Mouse (Mus musculus) spleen, adult 2 months (tissue): Measurements from ENCODE around the gene Wdr89. TPM values are rescaled to one million over a fixed set of nuclear protein-coding genes. Genes with fewer than 3 reads are reported as not detected.
"Not testable (repeated sequence)": the region's sequence is repeated elsewhere in the genome, so short reads cannot be mapped to it uniquely, and the experiment has no call there.

ENCODE experiments used
- DNase-seq, 2 experiments: peaks; one replicate each; pipeline versions ENCODE4 v3.0.0 to v3.0.0-alpha.2; 2012 to 2021; ENCODE audit warnings: low spot score in 2 of 2, low read depth in 1 of 2
- H3K27ac ChIP-seq: fragments of 200-500 bp; 2 replicates; pipeline ENCODE4 v1.5.1; 2012; ENCODE audit warnings: low read length, inconsistent platforms; ENCODE audit not compliant: insufficient read depth
- H3K27me3 ChIP-seq: fragments of 200-500 bp; 2 replicates; pipeline ENCODE4 v1.6.1; 2012; ENCODE audit warnings: mild to moderate bottlenecking, moderate library complexity, low read length, inconsistent platforms; ENCODE audit not compliant: control insufficient read depth, insufficient read depth
- H3K36me3 ChIP-seq: fragments of 200-500 bp; 2 replicates; pipeline ENCODE4 v1.6.1; 2012; ENCODE audit warnings: mild to moderate bottlenecking, low read length, inconsistent platforms; ENCODE audit not compliant: control insufficient read depth, insufficient read depth
- H3K4me1 ChIP-seq: fragments of 200-500 bp; 2 replicates; pipeline ENCODE4 v1.6.1; 2011; ENCODE audit warnings: inconsistent platforms; ENCODE audit not compliant: control insufficient read depth, insufficient read depth, insufficient read length
- H3K4me3 ChIP-seq: fragments of 200-500 bp; 2 replicates; pipeline ENCODE4 v1.5.1; 2011; ENCODE audit warnings: mild to moderate bottlenecking, inconsistent platforms; ENCODE audit not compliant: insufficient read depth, insufficient read length; ENCODE audit errors: extremely low read depth
- CTCF ChIP-seq: fragments of 200-500 bp; IDR thresholded peaks from 2 replicates; pipeline ENCODE4 v1.5.1; 2011; ENCODE audit warnings: mild to moderate bottlenecking, inconsistent platforms; ENCODE audit not compliant: insufficient read depth, insufficient read length, insufficient replicate concordance; ENCODE audit errors: extremely low read depth
- POLR2A ChIP-seq: fragments of 200-500 bp; IDR thresholded peaks from 2 replicates; pipeline ENCODE4 v1.6.1; 2011; ENCODE audit warnings: low read depth, low read length, inconsistent platforms
- WGBS: fragments of 180-500 bp; shearing (Covaris S2); methylation state at CpG from one replicate; pipeline ENCODE4 v1.1.7; 2018; 5-methylcytosine and 5-hydroxymethylcytosine counted together
- polyA plus RNA-seq: library from polyadenylated mRNA; depleted of rRNA; stranded (reverse); fragments of >200 nt; gene quantifications from 2 replicates; pipeline ENCODE4 v1.2.3, GENCODE M21; 2012

Wdr89 gene
- polyA plus RNA-seq, 1 experiment = 4.0 TPM

DNA sequence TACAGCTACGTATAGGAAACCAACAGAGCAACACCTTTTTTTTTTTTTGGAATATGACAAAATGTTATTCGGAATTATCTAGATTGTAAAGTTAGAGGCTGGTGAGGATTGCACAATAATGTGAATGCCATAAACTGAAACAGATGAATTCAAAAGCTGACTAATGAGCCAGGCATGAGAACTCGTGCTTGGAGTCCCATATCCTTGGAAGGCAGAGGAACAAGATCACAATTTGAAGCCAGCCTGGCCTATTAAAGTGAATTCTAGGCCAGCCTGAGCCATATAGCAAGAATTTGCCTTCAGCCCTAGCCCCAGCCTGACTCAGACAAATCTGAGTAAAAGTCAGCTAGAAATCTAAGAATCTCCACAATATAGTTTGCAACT is 33.4 kb upstream of the Wdr89 start:
- 88% methylated on average over 3 of the region's 3 CpGs for WGBS
- no peak for DNase-seq
- no peak for TF ChIP-seq POLR2A
- no peak for TF ChIP-seq CTCF

GRCm38 (mm10) chr12:75702084-75702738 is 32.9 kb upstream of the Wdr89 start:
- Histone ChIP-seq H3K4me3 (no peak overlapping the region), H3K27ac (no peak overlapping the region), H3K27me3 (no peaks in the 10 kb centered on the region), H3K4me1 (no peaks in the 10 kb centered on the region), H3K36me3 (no peaks in the 10 kb centered on the region)
- no peak for TF ChIP-seq POLR2A
- DNase-seq = no peak
- 83% methylated on average over 14 of the region's 14 CpGs for WGBS

More for the DNA sequence above, 33.4 kb upstream of the Wdr89 start:
- no peaks in the 10 kb centered on the region for H3K36me3 ChIP-seq
- H3K27me3 ChIP-seq = no peaks in the 10 kb centered on the region
- H3K27ac ChIP-seq = no peak overlapping the region
- no peaks in the 10 kb centered on the region for H3K4me1 ChIP-seq
- no peak overlapping the region for H3K4me3 ChIP-seq

DNA sequence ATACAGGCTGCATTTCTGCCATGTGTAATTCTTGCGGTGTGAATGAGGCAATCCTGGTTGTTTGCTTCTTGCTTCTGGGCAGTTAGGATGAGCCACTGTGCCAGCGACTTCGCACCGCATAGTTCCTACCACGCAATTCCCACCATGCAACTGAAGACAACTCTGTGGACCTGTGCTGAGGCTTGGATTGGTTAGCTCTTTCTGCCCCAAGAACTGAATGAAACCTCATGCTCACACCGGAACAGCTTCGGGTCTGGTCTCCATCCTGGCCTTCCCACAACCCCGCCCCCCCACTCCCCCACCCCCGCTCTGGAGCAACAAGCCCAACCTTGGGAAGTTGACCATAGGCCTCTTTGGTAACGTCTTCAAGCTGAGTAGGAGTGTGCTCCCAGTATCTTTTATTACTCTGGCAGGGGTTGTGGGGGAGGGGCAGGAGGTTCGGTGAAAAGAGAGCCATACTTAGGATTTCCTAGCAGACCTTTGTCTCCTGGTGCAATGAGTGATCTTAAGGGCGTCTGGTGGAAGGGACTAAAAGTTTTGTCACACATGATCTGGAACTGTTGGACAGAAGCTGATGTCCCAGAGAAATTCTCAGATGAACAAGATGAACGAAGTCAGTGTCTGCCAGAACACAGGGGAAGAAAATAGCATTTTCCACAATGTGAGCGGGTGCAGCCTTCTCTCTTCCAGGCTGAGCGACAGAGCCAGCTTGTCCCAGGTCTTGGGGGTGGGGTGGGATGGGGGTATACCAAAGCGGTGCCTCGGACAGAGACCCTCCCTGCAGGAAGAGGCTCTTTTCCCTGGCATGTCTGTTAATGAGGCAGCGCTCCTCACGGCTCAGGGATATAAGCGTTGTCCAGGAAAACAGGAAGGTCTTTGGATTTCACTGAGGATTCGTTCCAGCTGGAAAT is 32.1 kb upstream of the Wdr89 start:
- no peaks in the 10 kb centered on the region for H3K4me1 ChIP-seq
- no peaks in the 10 kb centered on the region for H3K27me3 ChIP-seq
- no peak overlapping the region for H3K4me3 ChIP-seq
- TF ChIP-seq POLR2A (no peak), CTCF (no peak)
- DNase-seq = no peak
- H3K36me3 ChIP-seq = no peaks in the 10 kb centered on the region
- H3K27ac ChIP-seq = no peak overlapping the region
- WGBS = 65% methylated on average over 21 of the region's 21 CpGs

- H3K4me3 ChIP-seq = no peak overlapping the region
- no peaks in the 10 kb centered on the region for H3K36me3 ChIP-seq
- no peak for TF ChIP-seq CTCF
- no peak for TF ChIP-seq POLR2A
- 91% methylated on average over 3 of the region's 3 CpGs for WGBS
- no peaks in the 10 kb centered on the region for H3K27me3 ChIP-seq
- no peak for DNase-seq
- H3K27ac ChIP-seq = no peak overlapping the region
- no peaks in the 10 kb centered on the region for H3K4me1 ChIP-seq
These were observed 29.4 kb upstream of the Wdr89 start for GRCm38 (mm10) chr12:75698692-75699091.

DNA sequence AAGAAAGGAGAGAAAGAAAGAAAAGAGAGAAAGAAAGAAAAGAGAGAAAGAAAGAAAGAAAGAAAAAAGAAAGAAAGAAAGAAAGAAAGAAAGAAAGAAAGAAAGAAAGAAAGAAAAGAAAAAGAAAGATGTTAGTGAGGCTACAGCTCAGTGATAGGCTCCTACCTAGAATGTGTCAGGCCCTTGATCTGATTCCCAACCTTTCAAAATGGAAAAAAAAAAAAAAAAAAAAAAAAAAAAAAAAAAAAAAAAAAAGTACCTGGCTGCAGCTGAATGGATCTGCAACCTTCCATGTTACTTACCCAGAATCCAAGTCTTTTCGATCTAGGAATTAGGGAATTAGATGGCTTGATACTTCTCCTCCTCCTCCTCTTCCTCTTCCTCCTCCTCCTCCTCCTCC is 26.5 kb upstream of the Wdr89 start:
- not testable (repeated sequence) for H3K36me3 ChIP-seq, H3K4me1 ChIP-seq, H3K27me3 ChIP-seq, H3K4me3 ChIP-seq, DNase-seq, H3K27ac ChIP-seq
- WGBS = 89% methylated on average over 1 of the region's 1 CpGs

GRCm38 (mm10) chr12:75689003-75689402 is 19.7 kb upstream of the Wdr89 start:
- Histone ChIP-seq H3K4me1 (no peaks in the 10 kb centered on the region), H3K36me3 (no peaks in the 10 kb centered on the region), H3K27ac (no peak overlapping the region), H3K4me3 (no peak overlapping the region), H3K27me3 (no peaks in the 10 kb centered on the region)
- 80% methylated on average over 2 of the region's 2 CpGs for WGBS
- TF ChIP-seq POLR2A = no peak
- no peak for TF ChIP-seq CTCF
- DNase-seq = no peak

DNA sequence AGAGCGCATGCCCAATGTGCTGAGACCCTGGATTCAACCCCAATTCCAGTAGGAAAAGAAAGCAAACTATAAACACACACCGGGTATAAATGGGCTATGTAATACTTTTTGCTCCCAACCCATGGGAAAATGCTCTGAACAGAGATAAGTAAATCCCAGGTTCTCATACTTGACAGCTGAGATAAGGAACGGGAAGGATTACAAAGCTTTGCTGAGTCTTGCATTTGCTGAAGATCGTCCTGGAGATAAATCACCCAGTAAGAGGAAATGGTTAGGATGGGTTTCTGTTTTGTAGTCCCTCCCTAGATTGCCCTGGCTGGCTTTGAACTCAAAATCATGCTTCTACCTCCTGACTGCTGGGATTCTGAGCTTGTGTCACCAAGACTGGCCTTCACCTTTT is 18.0 kb upstream of the Wdr89 start:
- Histone ChIP-seq H3K27me3 (no peaks in the 10 kb centered on the region), H3K4me1 (no peaks in the 10 kb centered on the region), H3K36me3 (no peaks in the 10 kb centered on the region), H3K27ac (no peak overlapping the region), H3K4me3 (no peak overlapping the region)
- TF ChIP-seq POLR2A (no peak), CTCF (no peak)
- 28% methylated on average over 4 of the region's 4 CpGs for WGBS
- no peak for DNase-seq

DNA sequence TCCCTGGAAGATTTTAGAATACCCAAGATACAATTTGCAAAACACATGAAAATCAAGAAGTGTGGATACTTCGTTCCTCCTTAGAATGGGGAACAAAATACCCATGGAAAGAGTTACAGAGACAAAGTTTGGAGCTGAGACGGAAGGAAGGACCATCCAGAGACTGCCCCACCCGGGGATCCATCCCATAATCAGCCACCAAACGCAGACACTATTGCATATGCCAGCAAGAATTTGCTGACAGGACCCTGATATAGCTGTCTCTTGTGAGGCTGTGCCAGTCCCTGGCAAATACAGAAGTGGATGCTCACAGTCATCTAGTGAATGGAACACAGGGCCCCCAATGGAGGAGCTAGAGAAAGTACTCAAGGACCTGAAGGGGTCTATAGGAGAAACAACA is 14.7 kb upstream of the Wdr89 start:
- not testable (repeated sequence) for H3K27ac ChIP-seq, H3K36me3 ChIP-seq, H3K4me3 ChIP-seq, H3K4me1 ChIP-seq, DNase-seq, H3K27me3 ChIP-seq
- WGBS = 87% methylated on average over 4 of the region's 4 CpGs
